Mouse (Mus musculus) hindbrain, embryonic 13.5 days (tissue): ENCODE measurements around the gene Nefh. TPM values are rescaled to one million over a fixed set of nuclear protein-coding genes. Genes with fewer than 3 reads are reported as not detected.

Experiments used
- ATAC-seq: fragments of 200-750 bp; cut with Nextera tagmentation; 2 replicates; pipeline ENCODE4 v1.8.0; 2017; ENCODE audit warnings: moderate TSS enrichment; ENCODE audit not compliant: low FRiP score
- H3K27ac ChIP-seq: fragments of 300-500 bp; sonication (generic); 2 replicates; pipeline ENCODE4 v1.5.1; 2015; ENCODE audit warnings: inconsistent platforms, mild to moderate bottlenecking, moderate library complexity
- H3K27me3 ChIP-seq: fragments of 300-500 bp; sonication (generic); 2 replicates; pipeline ENCODE4 v1.6.1; 2015; ENCODE audit warnings: mild to moderate bottlenecking, inconsistent platforms
- H3K36me3 ChIP-seq: fragments of 300-500 bp; sonication (generic); 2 replicates; pipeline ENCODE4 v1.6.1; 2015; ENCODE audit warnings: mild to moderate bottlenecking, inconsistent platforms
- H3K4me1 ChIP-seq: fragments of 300-500 bp; sonication (generic); replicated peaks from 2 replicates; pipeline ENCODE4 v1.6.1; 2015; ENCODE audit warnings: inconsistent platforms
- H3K4me2 ChIP-seq: fragments of 300-500 bp; sonication (generic); 2 replicates; pipeline ENCODE4 v1.6.1; 2015; ENCODE audit warnings: inconsistent platforms, mild to moderate bottlenecking, moderate library complexity
- H3K4me3 ChIP-seq: fragments of 300-500 bp; sonication (generic); 2 replicates; pipeline ENCODE4 v1.5.1; 2015; ENCODE audit warnings: mild to moderate bottlenecking, inconsistent platforms
- H3K9ac ChIP-seq: fragments of 300-500 bp; sonication (generic); 2 replicates; pipeline ENCODE4 v1.6.1; 2015; ENCODE audit warnings: mild to moderate bottlenecking, inconsistent platforms
- H3K9me3 ChIP-seq: fragments of 300-500 bp; sonication (generic); 2 replicates; pipeline ENCODE4 v1.6.1; 2016; ENCODE audit warnings: inconsistent platforms
- WGBS: fragments of 180-500 bp; shearing (Covaris S2); methylation state at CpG from one replicate; pipeline ENCODE4 v1.1.7; 2015; 5-methylcytosine and 5-hydroxymethylcytosine counted together
- polyA plus RNA-seq: library from polyadenylated mRNA; unstranded; fragments of >200 nt; fragmentation: Nextera tagmentation; extraction: Ambion mirVana; gene quantifications from 2 replicates; pipeline ENCODE4 v1.2.1, GENCODE M21; 2015

The Nefh gene
- polyA plus RNA-seq, 1 experiment from 2014 or later, result 3.4 TPM

GRCm38 (mm10) chr11:4948792-4949191 lies 928 bp upstream of the Nefh start:
- no peaks in the 10 kb centered on the region; the same call in 1 of the 2 replicates for H3K36me3 ChIP-seq
- H3K27ac ChIP-seq, result no peak overlapping the region
- peak overlapping the region; percentile 60 for H3K4me3 ChIP-seq
- H3K9me3 ChIP-seq, result no peaks in the 10 kb centered on the region
- H3K27me3 ChIP-seq, result peaks cover 98% of the 10 kb centered on the region
- H3K4me1 ChIP-seq, result peaks cover 57% of the 10 kb centered on the region
- 33% methylated on average over 8 of the region's 8 CpGs for WGBS
- H3K9ac ChIP-seq, result peak overlapping the region; percentile 85
- peak overlapping the region; percentile 82 for H3K4me2 ChIP-seq
- ATAC-seq, result no peak

GRCm38 (mm10) chr11:4946947-4947812 lies 684 bp downstream of the Nefh start:
- Histone ChIP-seq H3K4me2 (peak overlapping the region; percentile 82), H3K27ac (peak overlapping the region; percentile 94), H3K27me3 (peaks cover 91% of the 10 kb centered on the region), H3K9me3 (no peaks in the 10 kb centered on the region), H3K4me3 (peak overlapping the region; percentile 60), H3K9ac (peak overlapping the region; percentile 85), H3K36me3 (no peaks in the 10 kb centered on the region; the same call in 1 of the 2 replicates), H3K4me1 (peaks cover 42% of the 10 kb centered on the region)
- under 1% methylated on average over 119 of the region's 120 CpGs for WGBS
- peak; percentile 94 for ATAC-seq

- Histone ChIP-seq H3K9me3 (no peaks in the 10 kb centered on the region), H3K9ac (peak overlapping the region; percentile 30; the same call in 1 of the 2 replicates), H3K4me2 (peak overlapping the region; percentile 82), H3K27me3 (peaks cover 84% of the 10 kb centered on the region), H3K36me3 (no peaks in the 10 kb centered on the region; the same call in 1 of the 2 replicates), H3K4me1 (peaks cover 42% of the 10 kb centered on the region), H3K27ac (0 out of 2 replicates have a peak overlapping the region, but pooled peaks have one; percentile 94), H3K4me3 (peak overlapping the region; percentile 60)
- ATAC-seq, result peak; percentile 27
- WGBS, result 44% methylated on average over 13 of the region's 13 CpGs
Measured at GRCm38 (mm10) chr11:4946530-4946929, 1.3 kb downstream of the Nefh start.

GRCm38 (mm10) chr11:4936243-4936642 lies 11.6 kb downstream of the Nefh start:
- Histone ChIP-seq H3K4me1 (peaks cover under 1% of the 10 kb centered on the region), H3K4me2 (no peak overlapping the region), H3K27me3 (no peaks in the 10 kb centered on the region), H3K4me3 (no peak overlapping the region), H3K9ac (no peak overlapping the region), H3K36me3 (peaks cover 20% of the 10 kb centered on the region; the same call in 1 of the 2 replicates), H3K9me3 (no peaks in the 10 kb centered on the region), H3K27ac (no peak overlapping the region)
- ATAC-seq, result no peak
- 87% methylated on average over 5 of the region's 5 CpGs for WGBS

- Histone ChIP-seq H3K27ac (peak overlapping the region; percentile 48; the same call in 1 of the 2 replicates), H3K4me1 (peaks cover 8% of the 10 kb centered on the region), H3K27me3 (no peaks in the 10 kb centered on the region), H3K36me3 (peaks cover 60% of the 10 kb centered on the region), H3K9ac (peak overlapping the region; percentile 29), H3K4me2 (no peak overlapping the region), H3K9me3 (no peaks in the 10 kb centered on the region), H3K4me3 (no peak overlapping the region)
- no peak for ATAC-seq
- 76% methylated on average over 1 of the region's 1 CpGs for WGBS
Measured at GRCm38 (mm10) chr11:4931009-4931601, 16.8 kb downstream of the Nefh start.

GRCm38 (mm10) chr11:4927224-4927623 lies 20.6 kb downstream of the Nefh start:
- H3K4me1 ChIP-seq, result peaks cover 8% of the 10 kb centered on the region
- 93% methylated on average over 3 of the region's 3 CpGs for WGBS
- peaks cover 94% of the 10 kb centered on the region for H3K36me3 ChIP-seq

GRCm38 (mm10) chr11:4921751-4922150 lies 26.1 kb downstream of the Nefh start:
- Histone ChIP-seq H3K9ac (no peak overlapping the region), H3K4me3 (no peak overlapping the region), H3K27me3 (no peaks in the 10 kb centered on the region), H3K4me1 (no peaks in the 10 kb centered on the region), H3K4me2 (no peak overlapping the region), H3K36me3 (peaks cover 99% of the 10 kb centered on the region), H3K9me3 (no peaks in the 10 kb centered on the region), H3K27ac (no peak overlapping the region)
- ATAC-seq, result no peak
- WGBS, result 90% methylated on average over 7 of the region's 7 CpGs

More at GRCm38 (mm10) chr11:4927224-4927623, 20.6 kb downstream of the Nefh start:
- no peak for ATAC-seq
- Histone ChIP-seq H3K27me3 (no peaks in the 10 kb centered on the region), H3K27ac (no peak overlapping the region), H3K9ac (no peak overlapping the region), H3K4me2 (no peak overlapping the region), H3K9me3 (no peaks in the 10 kb centered on the region), H3K4me3 (no peak overlapping the region)

GRCm38 (mm10) chr11:4921281-4921680 lies 26.6 kb downstream of the Nefh start:
- Histone ChIP-seq H3K27ac (no peak overlapping the region), H3K9ac (no peak overlapping the region), H3K9me3 (no peaks in the 10 kb centered on the region), H3K36me3 (peaks cover 98% of the 10 kb centered on the region), H3K27me3 (no peaks in the 10 kb centered on the region), H3K4me2 (no peak overlapping the region), H3K4me3 (no peak overlapping the region), H3K4me1 (no peaks in the 10 kb centered on the region)
- 78% methylated on average over 2 of the region's 2 CpGs for WGBS
- ATAC-seq, result no peak

GRCm38 (mm10) chr11:4916068-4916467 lies 31.8 kb downstream of the Nefh start:
- H3K9ac ChIP-seq, result no peak overlapping the region
- H3K4me3 ChIP-seq, result no peak overlapping the region
- H3K9me3 ChIP-seq, result no peaks in the 10 kb centered on the region
- H3K27ac ChIP-seq, result no peak overlapping the region
- H3K4me1 ChIP-seq, result no peaks in the 10 kb centered on the region
- peaks cover 96% of the 10 kb centered on the region for H3K36me3 ChIP-seq
- H3K4me2 ChIP-seq, result no peak overlapping the region
- 56% methylated on average over 1 of the region's 1 CpGs for WGBS
- H3K27me3 ChIP-seq, result no peaks in the 10 kb centered on the region
- no peak for ATAC-seq

GRCm38 (mm10) chr11:4906231-4906630 lies 41.6 kb downstream of the Nefh start:
- no peaks in the 10 kb centered on the region for H3K27me3 ChIP-seq
- no peak overlapping the region for H3K4me2 ChIP-seq
- H3K27ac ChIP-seq, result no peak overlapping the region
- no peaks in the 10 kb centered on the region for H3K9me3 ChIP-seq
- no peaks in the 10 kb centered on the region for H3K4me1 ChIP-seq
- H3K4me3 ChIP-seq, result no peak overlapping the region
- no peak for ATAC-seq
- 94% methylated on average over 6 of the region's 6 CpGs for WGBS
- H3K36me3 ChIP-seq, result peaks cover 79% of the 10 kb centered on the region
- no peak overlapping the region for H3K9ac ChIP-seq

- WGBS, result 92% methylated on average over 6 of the region's 6 CpGs
- ATAC-seq, result no peak
- Histone ChIP-seq H3K4me3 (no peak overlapping the region), H3K9ac (no peak overlapping the region), H3K27me3 (no peaks in the 10 kb centered on the region), H3K27ac (no peak overlapping the region), H3K4me1 (peaks cover 3% of the 10 kb centered on the region), H3K36me3 (peaks cover 70% of the 10 kb centered on the region), H3K4me2 (no peak overlapping the region), H3K9me3 (no peaks in the 10 kb centered on the region)
Measured at GRCm38 (mm10) chr11:4901956-4902355, 45.9 kb downstream of the Nefh start.

GRCm38 (mm10) chr11:4900437-4900836 lies 47.4 kb downstream of the Nefh start:
- Histone ChIP-seq H3K9ac (no peak overlapping the region), H3K36me3 (peaks cover 60% of the 10 kb centered on the region), H3K27me3 (no peaks in the 10 kb centered on the region), H3K4me2 (no peak overlapping the region), H3K9me3 (no peaks in the 10 kb centered on the region), H3K4me1 (peaks cover 14% of the 10 kb centered on the region), H3K4me3 (no peak overlapping the region), H3K27ac (no peak overlapping the region)
- no peak for ATAC-seq
- 69% methylated on average over 5 of the region's 5 CpGs for WGBS
